Mouse (Mus musculus): ENCODE results near the gene Gng8.

DNA sequence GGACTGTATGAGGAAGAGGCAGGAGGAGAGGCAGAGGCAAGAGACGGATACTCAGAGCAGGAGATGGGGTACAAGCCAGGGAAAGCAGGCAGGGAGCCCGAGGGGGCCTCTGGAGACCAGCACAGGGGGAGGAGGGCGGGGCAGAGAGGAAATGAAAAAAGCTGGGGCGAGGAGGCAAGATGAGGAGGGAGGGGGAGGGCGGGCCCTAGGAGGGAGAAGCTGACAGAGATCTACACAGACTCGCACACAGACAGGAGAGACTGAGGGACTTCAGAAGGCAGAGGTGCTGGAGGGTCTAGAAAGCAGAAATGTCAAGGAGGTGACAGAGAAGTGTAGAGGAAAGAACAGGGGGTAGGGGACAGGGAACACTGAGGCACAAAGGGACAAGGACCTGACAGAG is 14.7 kb downstream of the Gng8 start, which contains the start of gene Ptgir:
- TF ChIP-seq CTCF (IDR thresholded peaks at IDR 0.05; ENCODE audit: low read depth), result no peak
- TF ChIP-seq EP300 (IDR thresholded peaks at IDR 0.05; ENCODE audit: low read depth), result no peak
